Mouse (Mus musculus) left cerebral cortex, postnatal 25 days (tissue): ENCODE measurements around the gene Lamtor5. TPM values are rescaled to one million over a fixed set of nuclear protein-coding genes. Genes with fewer than 3 reads are reported as not detected.
"Not testable (repeated sequence)": the region's sequence is repeated elsewhere in the genome, so short reads cannot be mapped to it uniquely, and the experiment has no call there.

ENCODE experiments used
- DNase-seq, 2 experiments: peaks; one replicate each; pipeline ENCODE4 v3.0.0; 2022; ENCODE audit warnings: low spot score in 2 of 2, mixed read lengths in 1 of 2
- intact Hi-C: fragments of 180-260 bp; cut with DNase I; formaldehyde crosslinking; loops from one replicate; pipeline ENCODE4 v1.15.1; 2025
- total RNA-seq, 2 experiments: library from RNA; stranded (reverse); gene quantifications; 2 replicates each; pipeline ENCODE4 v1.2.3; 2021

Gene Lamtor5
- total RNA-seq, 2 experiments from 2014 or later = 66.9 to 73.0 TPM

DNA sequence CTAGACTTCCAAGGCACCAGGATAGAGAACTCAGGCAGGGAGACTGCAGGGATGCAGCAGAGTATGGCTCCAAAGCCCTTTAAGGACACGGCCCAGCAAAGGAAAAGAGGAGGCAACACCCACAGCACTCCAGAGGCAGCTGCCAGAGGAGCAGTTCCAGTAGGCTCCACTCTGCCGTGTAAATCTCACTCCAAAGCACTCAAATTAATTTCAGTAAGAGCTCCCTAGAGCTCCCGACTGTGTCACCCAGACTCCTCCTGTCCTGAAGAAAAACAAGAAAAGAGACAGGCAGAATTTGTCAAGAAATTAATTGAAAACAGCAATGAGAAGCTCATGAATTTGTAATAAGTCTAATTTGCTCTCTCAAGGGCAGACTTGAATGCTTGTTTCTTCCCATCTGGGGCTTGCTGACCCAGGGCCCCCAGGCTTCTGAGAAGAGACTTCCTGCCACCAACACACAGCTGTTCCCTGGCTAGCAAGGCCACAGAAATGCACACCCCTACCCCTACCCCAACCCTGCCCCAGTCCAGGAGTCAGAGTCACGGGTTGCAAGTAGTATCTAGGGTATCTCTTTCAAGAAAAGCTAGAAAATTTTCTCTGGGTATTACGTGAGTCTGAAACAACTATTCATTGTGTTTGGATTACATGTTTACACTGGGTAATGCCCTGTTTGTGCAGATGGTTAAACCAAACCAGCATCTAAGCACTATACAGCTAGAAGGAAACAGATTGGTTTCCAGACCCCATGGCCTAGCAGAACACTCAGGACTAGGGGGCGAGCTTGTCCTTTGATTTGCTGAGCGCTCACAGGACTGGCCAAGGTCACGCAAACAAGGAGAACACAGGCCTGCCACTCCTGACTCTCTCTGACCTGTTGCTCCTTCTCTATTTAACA, 17.5 kb upstream of the Lamtor5 start:
- intact Hi-C loops = no loop called here
- peak; percentile 18 to 70 for DNase-seq

DNA sequence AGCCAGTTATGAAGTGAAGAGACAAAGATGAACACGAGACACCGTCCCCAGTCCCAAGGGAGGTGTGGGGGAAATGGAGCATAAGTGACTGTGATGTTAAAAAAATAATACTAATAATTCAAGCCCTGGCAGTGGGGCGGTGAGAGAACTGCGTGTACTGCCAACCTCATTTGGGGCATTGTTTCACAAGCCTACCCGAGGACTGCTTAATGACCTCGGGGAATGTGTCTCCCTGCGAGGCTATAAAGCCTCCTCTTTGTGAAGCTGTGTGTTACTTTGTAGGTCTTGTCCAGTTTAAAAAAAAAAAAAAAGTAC, 16.9 kb upstream of the Lamtor5 start:
- no peak for DNase-seq
- intact Hi-C loops = no loop called here

DNA sequence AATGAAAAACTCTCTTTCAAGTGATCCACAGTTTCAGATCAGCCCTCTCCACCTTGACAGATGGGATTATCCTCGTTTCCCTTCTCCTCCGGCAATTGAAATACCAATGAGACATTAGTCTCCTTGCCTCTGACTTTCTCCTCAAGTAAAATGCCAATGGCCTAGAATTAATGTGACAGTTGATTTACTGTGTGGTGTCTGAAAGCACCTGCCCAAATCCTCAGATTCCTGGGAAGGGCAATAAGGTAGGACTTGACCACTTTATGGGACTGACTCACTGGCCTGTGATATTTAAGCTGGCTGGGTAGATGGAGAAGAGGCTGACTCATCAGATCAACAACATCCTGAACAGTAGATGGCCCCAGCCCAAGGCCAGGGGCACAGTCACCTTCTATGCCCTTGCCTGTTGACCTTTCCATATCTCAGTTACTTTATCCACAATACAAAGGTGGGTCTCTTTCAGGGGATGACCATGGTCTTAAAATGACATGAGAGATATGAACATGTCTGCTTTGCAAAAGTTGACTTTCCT, 11.8 kb upstream of the Lamtor5 start:
- intact Hi-C loops = no loop called here
- DNase-seq = no peak

DNA sequence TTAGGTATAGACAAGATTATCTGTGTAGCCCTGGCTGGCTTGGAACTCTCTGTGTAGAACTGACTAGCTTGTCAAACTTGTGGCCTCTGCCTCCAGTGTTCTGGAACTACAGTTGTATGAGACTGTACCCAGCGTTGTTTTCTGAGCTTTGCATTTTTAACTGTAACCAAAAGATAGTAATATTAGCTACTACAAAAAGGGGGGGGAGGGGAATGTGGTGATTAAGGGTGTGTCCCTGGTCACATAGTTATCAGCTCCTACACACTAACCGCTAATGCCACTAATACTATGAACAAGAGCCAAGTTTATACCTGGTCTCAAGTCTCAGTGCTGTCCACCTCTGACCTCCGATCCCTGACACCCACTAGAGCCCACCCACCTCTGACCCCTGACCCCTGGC, 6.2 kb upstream of the Lamtor5 start:
- intact Hi-C loops = loop anchor here (10.0 kb wide), 1 partner anchor 368 kb away; no protein-coding TSS in a partner anchor
- no peak for DNase-seq

DNA sequence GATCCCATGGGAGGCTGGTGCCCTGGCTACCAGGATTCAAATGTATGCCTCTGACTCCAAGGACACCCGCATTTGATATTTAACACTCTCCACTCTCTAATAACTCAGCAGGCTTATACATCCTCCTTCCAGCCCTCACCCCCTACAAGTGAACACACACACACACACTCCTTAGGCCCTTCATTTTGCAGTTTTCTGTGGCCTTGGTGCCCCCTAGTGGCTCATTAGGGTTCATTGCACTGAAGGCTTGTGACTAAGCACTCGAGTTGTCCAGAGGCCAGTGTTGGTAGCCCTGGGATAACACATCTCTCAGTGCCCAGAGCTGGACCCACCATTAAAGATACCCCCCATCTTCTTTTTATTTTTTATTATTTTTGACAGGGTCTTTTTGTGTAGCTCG, 4.8 kb upstream of the Lamtor5 start:
- peak; percentile 77 to 85 for DNase-seq
- intact Hi-C loops = loop anchor here (1.0 to 10.0 kb wide), 4 partner anchors 41 to 369 kb away; no protein-coding TSS in a partner anchor

DNA sequence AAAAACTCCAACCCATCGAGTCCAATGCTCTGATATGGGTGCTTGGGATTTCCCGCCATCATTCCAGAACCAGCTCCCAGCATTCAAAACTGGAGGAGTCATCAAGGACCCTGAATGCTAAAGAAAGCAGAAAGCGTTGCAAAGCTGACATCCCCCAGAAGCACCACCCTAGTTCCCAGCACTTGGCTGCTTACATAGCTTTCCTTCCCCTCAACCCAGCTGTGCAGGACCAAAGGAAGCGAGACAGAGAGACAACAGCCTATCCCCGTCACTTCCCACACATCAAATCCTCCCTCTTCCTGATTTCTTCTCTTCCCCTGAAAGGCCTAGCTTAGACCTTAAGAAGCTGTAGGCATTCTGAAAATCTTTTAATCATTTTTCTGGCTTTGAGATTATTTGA, 3.3 kb upstream of the Lamtor5 start:
- DNase-seq = no peak
- intact Hi-C loops = loop anchor here (2.0 to 10.0 kb wide), 4 partner anchors 69 to 371 kb away; no protein-coding TSS in a partner anchor

DNA sequence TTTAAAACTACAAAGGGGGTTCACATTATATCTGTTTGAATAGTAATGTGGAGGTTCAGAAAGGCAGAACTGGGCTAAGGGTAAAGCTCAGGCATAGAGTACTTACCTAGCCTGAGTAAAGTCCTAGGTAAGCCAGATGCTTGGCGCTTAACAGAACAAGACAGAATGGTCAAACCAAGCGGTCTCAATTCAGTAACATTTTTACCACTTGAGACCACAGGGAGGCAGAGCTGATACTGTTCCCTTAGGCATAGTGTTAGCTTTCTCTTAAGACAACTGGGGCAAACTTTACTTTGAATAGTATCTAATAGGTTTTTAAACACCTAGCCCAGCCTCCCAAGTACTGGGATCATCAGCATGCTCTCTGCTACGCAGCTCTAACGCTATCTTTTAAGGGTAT, 2.7 kb upstream of the Lamtor5 start:
- intact Hi-C loops = loop anchor here (2.0 to 10.0 kb wide), 4 partner anchors 69 to 371 kb away; no protein-coding TSS in a partner anchor
- DNase-seq = no peak

DNA sequence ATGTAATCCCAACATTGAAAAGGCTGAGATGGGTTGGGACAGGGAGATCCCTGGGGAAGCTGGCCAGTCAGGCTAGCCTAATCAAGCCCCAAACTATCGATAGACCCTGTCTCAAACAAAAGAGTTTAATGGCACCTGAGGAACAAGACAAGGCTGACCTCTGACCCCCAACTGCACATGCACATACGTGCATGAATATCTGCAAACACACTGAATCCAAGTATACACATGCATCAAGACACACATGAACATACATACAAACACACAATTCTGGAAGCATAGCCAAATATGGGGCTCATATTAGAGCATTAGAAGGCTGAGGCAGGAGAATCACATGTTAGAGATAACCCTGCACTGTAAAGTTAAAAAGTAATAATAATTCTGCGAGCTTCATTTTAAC, 2.0 kb upstream of the Lamtor5 start:
- intact Hi-C loops = loop anchor here (5.0 to 10.0 kb wide), 2 partner anchors 184 to 372 kb away; no protein-coding TSS in a partner anchor
- no peak for DNase-seq

DNA sequence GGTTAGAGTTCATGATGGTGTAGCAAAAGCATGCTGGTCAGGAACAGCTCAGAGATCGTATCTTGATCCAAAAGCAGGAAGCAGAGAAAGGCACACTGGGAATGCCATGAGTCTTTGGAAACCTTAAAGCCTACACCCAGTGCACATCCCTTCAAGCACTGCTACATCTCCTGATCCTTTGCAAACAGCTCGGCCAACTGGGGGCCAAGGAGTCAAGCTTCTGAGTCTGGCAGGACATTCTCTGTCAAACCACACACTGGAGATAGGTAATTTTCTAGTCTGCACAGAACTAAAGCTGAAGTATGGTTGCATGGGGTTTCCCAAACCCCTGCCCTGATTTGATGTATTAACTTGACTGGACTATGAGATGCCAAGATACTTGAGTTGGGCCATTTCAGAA, 7.5 kb downstream of the Lamtor5 start:
- DNase-seq = no peak
- intact Hi-C loops = no loop called here

DNA sequence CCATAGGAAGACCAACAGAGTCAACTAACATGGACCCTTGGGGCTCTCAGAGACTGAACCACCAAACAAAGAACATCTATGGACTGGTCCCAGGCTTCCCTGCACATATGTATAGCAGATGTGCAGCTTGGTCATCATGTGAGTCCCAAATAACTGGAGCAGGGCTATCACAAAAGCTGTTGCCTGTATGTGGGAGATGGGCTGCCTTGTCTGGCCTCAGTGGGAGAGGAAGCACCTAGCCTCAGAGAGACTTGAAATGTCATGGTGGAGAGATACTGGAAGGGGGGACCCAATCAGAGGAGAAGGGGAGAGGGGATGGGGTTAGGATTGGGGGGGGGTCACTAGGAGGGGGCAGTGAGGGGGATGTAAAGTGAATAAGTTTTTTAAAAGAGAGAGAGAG, 8.7 kb downstream of the Lamtor5 start:
- no peak for DNase-seq

DNA sequence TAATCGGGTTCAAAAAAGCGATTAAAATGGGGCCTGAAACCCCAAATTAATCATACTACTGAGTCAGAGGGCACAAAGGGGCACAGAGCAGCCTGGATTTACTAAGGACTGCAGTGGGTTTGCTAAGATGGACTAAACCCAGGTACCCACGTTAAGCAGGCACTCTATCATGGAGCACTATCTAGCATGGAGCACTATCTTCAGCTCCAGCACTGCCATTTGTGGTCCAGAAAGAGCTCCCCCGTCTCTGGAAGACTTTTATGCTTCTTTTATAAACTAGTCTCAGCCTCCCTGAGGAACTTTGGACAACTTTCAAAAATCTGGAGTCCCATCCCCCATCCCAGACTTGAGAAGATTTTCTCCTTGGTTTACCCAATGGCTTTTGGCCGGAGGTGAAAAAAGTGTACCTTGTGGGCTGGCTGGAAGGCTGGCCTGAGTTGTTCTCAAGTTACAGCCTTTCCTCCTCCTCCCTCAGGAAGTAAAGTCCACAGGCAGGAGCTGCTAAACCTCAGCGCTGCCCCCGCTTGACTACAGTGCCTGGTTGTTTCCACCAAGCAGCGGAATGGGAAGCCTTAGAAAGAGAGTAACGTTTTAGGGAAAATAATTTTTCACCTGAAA, 12.2 kb downstream of the Lamtor5 start, which contains the start of gene Slc16a4:
TSS of gene Slc16a4 (plus strand) at position 467 of the 618 bp plus-strand sequence.
- intact Hi-C loops = no loop called here
- DNase-seq = no peak

More for the DNA sequence above, 8.7 kb downstream of the Lamtor5 start:
- intact Hi-C loops = no loop called here

DNA sequence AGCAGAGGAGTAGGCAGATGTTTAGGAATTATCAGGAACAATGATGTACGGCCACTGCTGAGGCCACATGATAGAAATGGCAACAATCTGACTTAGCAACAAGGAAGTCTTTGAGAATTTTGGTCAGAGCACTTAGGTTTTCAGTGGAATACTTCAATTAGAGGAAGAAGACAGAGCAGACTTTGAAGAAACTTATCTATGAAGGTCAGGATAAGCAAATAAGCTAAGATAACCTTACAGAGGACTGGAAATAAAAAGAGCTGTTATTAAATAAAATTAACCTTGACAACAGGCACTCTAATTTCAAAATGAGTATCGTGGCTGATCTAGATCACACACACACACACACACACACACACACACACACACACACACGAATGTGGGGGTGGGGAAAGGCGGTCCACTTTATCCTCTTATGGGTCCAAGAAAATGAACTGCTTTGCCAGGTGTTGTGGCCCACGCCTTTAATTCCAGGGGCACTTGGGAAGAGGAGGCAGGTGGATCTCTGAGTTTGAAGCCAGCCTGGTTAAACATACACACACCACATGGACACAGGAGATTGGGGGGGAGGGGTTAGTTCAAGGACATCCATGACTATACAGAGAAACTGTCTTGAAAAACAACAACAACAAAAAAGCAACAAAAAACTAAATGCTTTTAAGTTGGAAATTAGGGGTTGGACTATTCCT, 17.2 kb downstream of the Lamtor5 start:
- no peak for DNase-seq
- intact Hi-C loops = no loop called here

DNA sequence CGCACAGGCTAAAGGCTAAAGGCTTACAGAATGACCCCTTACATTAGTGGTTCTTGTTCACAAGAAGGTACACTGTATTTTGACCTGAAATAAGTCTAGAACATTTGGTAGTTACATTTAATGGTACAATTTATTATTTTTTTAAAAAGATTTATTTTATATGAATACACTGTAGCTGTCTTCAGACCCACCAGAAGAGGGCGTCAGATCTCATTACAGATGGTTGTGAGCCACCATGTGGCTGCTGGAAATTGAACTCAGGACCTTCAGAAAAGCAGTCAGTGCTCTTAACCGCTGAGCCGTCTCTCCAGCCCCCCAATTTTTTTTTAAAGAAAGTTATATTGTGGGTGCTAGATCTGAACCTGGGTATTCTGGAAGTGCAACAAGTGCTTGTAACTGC, 18.3 kb downstream of the Lamtor5 start:
- DNase-seq, intact Hi-C loops: not testable (repeated sequence)

DNA sequence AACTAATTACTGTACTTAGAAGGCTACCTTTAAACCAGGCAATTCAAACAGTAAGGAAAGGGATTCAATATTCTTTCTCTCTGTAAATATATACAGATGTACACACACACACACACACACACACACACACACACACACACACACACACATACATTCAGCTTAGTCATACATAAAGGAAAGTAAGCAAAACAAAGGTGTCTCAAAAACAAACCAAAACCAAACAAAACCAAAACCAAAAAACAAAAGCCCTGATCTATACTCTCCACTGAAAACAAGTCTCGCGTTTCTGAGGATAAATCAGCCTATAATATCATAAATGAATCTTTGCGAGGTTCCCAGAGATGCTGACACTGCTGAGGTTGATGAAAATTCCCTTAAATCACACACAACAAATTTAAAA, 38.7 kb downstream of the Lamtor5 start:
- no peak for DNase-seq
- intact Hi-C loops = no loop called here

DNA sequence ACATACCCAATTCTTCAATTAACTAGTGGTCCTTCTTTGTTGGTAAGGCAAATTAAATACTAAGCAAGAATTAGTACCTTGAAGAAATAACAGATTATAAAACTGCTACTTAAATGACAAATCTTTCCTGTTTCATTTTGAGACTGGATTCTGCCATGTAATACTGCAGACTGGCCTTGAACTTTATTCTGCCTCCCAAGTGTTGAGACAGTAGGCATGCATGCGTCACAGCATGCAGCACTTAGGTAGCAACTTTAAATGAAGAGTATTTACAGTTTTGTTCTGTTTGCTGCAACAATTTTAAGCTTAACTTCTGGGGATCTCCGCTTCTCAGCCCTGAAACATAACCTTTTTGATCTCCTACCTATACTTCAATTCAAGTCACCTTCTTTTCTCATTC, 42.5 kb downstream of the Lamtor5 start:
- intact Hi-C loops = no loop called here
- DNase-seq = no peak

DNA sequence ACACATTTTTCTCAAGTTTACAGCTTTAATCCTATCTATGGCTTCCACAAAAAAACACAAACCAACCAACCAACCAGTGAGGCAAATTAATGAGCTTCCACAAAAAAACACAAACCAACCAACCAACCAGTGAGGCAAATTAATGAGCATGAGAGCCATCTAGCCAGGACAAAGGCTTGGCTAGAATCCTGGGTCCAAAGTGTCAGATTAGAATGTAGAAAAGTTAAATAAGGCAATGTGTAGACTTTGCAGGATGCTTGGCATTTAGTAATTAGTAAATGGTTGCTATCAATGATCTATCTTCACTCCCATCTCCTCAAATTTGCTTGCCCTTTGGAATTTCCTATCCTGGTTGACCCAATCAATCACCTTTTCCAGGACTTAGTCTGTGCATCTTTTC, 43.1 kb downstream of the Lamtor5 start:
- intact Hi-C loops = no loop called here
- no peak for DNase-seq

DNA sequence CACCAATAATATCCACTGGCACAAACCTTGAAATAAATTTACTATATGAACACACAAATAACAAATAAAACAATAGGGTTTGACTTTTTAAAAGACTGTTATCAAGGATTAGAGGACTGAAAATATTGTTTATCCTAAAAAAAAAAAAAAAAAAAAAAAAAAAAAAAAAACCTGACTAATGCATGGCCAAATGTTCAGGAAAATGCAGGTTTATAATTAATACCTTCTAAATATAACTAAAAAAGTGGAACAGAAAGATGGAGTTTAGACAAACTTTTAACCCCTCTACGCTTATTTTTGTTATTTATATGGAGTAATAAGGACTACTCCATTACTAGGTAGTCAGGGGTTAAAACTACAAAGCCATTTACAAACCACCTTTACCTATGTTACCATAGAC, 47.8 kb downstream of the Lamtor5 start:
- DNase-seq = no peak
- intact Hi-C loops = no loop called here

DNA sequence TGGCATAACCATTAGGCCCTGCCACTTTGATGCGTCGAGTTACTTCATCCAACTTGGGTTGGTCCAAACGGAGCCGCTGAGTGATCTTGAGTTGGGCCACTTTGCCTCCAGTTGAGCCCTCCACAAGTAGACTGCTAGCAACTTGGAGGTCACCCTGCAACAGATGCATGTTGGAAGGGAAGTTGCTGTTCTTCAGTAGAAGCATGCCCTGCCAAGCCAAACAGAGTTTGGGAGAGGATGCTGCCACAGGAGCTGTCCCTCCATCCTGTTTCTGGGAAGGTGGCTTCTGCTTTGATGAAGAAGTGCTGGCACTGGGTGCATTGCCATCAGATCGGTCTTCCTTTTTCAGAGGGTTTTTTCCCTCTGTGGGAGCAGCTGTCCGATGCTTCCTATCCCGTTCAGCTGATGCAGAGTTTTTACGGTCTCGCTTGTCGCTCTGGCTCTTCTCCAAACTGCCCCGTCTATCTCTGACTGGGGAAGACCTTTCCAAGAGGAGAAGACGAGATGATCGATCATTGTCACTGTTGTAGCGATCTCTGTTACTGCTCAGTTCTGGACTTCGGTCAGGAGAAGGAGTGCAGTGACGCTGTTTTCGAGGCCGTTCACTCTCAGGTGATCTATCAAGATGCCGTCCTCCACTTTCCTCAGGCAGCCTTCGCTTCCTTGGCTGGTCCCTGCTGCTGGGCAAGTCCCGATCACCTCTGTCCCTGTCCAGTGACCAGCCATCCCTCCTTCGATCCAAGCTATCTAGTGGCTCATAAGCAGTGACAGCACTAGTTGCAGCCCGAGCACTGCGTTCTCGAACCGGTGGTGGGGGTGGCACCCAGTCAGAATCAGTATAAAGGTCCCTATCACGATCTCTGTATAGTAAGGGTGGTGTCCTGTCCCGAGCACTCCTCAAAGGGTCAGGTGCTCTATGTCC, 52.1 kb downstream of the Lamtor5 start:
- intact Hi-C loops = no loop called here
- no peak for DNase-seq

DNA sequence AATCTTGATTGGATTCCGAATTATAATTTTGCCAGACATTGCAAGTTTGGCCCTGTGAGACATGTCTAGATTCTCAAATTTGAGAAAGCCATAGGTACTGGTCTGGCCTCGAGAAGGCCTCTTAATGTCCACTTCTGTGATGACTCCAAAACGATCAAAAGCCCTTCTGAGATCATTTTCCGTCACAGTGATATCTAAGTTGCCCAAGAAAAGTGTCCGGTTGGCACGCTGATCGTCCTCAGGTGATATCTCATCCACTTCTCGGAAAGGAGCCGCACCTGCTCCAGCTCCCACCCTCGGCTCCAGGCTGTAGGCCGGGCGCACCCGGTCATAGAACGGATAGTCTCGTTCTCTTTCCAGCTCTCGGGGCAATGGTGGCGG, 53.1 kb downstream of the Lamtor5 start:
- DNase-seq = no peak
- intact Hi-C loops = loop anchor here (2.0 kb wide), 1 partner anchor 53 kb away; the partner anchor contains the start of gene Lamtor5
